Mouse (Mus musculus) lung, embryonic 14.5 days (tissue): ENCODE measurements around the gene Hoxc4. TPM values are rescaled to one million over a fixed set of nuclear protein-coding genes. Genes with fewer than 3 reads are reported as not detected.

Source experiments
- ATAC-seq: fragments of 200-750 bp; cut with Nextera tagmentation; 2 replicates; pipeline ENCODE4 v1.8.0; 2017; ENCODE audit warnings: mild to moderate bottlenecking, moderate TSS enrichment, moderate library complexity; ENCODE audit not compliant: insufficient read depth
- DNase-seq: peaks from one replicate; pipeline ENCODE4 v3.0.0-alpha.2; 2015
- H3K27ac ChIP-seq: fragments of 300-500 bp; sonication (generic); 2 replicates; pipeline ENCODE4 v1.5.1; 2014; ENCODE audit warnings: low read depth, mild to moderate bottlenecking, moderate library complexity
- H3K27me3 ChIP-seq: fragments of 300-500 bp; sonication (generic); 2 replicates; pipeline ENCODE4 v1.6.1; 2014; ENCODE audit warnings: low read length, control low read depth; ENCODE audit not compliant: insufficient read depth
- H3K36me3 ChIP-seq: fragments of 300-500 bp; sonication (generic); 2 replicates; pipeline ENCODE4 v1.6.1; 2014; ENCODE audit warnings: control low read depth; ENCODE audit not compliant: insufficient read depth
- H3K4me1 ChIP-seq: fragments of 300-500 bp; sonication (generic); 2 replicates; pipeline ENCODE4 v1.6.1; 2014; ENCODE audit warnings: antibody characterized with exemption, control low read depth; ENCODE audit not compliant: insufficient read depth
- H3K4me2 ChIP-seq: fragments of 300-500 bp; sonication (generic); 2 replicates; pipeline ENCODE4 v1.6.1; 2014; ENCODE audit warnings: mild to moderate bottlenecking
- H3K4me3 ChIP-seq: fragments of 300-500 bp; sonication (generic); 2 replicates; pipeline ENCODE4 v1.5.1; 2014; ENCODE audit warnings: low read depth, low read length
- H3K9ac ChIP-seq: fragments of 300-500 bp; sonication (generic); 2 replicates; pipeline ENCODE4 v1.6.1; 2014
- H3K9me3 ChIP-seq: fragments of 300-500 bp; sonication (generic); 2 replicates; pipeline ENCODE4 v1.6.1; 2016; ENCODE audit warnings: low read depth, low read length, control low read depth
- CTCF ChIP-seq: IDR thresholded peaks from 2 replicates; pipeline ENCODE4 v1.5.1; 2016; ENCODE audit warnings: antibody characterized with exemption, low read depth
- WGBS: fragments of 180-500 bp; shearing (Covaris S2); extraction: QIAGEN DNeasy Blood & Tissue Kit; methylation state at CpG from one replicate; pipeline ENCODE4 v1.1.7; 2014; 5-methylcytosine and 5-hydroxymethylcytosine counted together
- polyA plus RNA-seq: library from polyadenylated mRNA; unstranded; fragments of >200 nt; fragmentation: Nextera tagmentation; extraction: Ambion mirVana; gene quantifications from 2 replicates; pipeline ENCODE4 v1.2.1, GENCODE M21; 2014

Hoxc4 gene
- polyA plus RNA-seq, 1 experiment from 2014 or later = 2.1 TPM

- Histone ChIP-seq H3K4me2 (no peak overlapping the region), H3K27ac (no peak overlapping the region), H3K9me3 (no peaks in the 10 kb centered on the region), H3K9ac (no peak overlapping the region), H3K4me1 (no peaks in the 10 kb centered on the region), H3K36me3 (no peaks in the 10 kb centered on the region), H3K27me3 (peaks cover 100% of the 10 kb centered on the region), H3K4me3 (no peak overlapping the region)
- ATAC-seq (no peak), DNase-seq (peak; percentile 37)
- TF ChIP-seq CTCF = no peak
- WGBS = 1% methylated on average over 17 of the region's 17 CpGs
Observed at GRCm38 (mm10) chr15:103005308-103005707, 13.4 kb upstream of the Hoxc4 start.

DNA sequence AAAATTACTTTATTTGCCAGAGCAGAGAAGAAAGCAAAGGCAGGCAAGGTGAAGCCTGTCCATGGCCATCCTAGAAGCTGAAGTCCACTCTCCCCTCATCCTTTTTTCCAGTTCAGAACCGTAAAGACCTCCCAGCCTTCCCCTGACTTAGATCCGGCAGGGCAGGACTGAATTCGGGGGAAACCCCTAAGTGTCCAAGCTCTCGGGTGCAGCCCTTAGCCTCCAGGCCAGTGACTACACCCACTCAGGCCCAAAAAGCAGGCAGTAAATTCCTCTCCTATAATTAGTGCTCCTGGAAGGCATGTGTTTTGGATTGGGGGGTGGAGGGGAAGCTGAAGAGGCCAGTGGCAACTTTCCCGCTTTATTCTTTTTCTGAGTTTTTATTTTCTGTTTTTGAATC lies 12.9 kb upstream of the Hoxc4 start:
- Histone ChIP-seq H3K4me2 (no peak overlapping the region), H3K4me3 (no peak overlapping the region), H3K27me3 (peaks cover 100% of the 10 kb centered on the region), H3K27ac (no peak overlapping the region), H3K9me3 (no peaks in the 10 kb centered on the region), H3K9ac (no peak overlapping the region), H3K36me3 (no peaks in the 10 kb centered on the region), H3K4me1 (no peaks in the 10 kb centered on the region)
- ATAC-seq (no peak), DNase-seq (no peak)
- TF ChIP-seq CTCF = no peak
- WGBS = 8% methylated on average over 5 of the region's 5 CpGs

- Histone ChIP-seq H3K36me3 (no peaks in the 10 kb centered on the region), H3K9me3 (no peaks in the 10 kb centered on the region), H3K4me2 (no peak overlapping the region), H3K27ac (no peak overlapping the region), H3K4me1 (no peaks in the 10 kb centered on the region), H3K4me3 (no peak overlapping the region), H3K27me3 (peaks cover 100% of the 10 kb centered on the region), H3K9ac (no peak overlapping the region)
- no peak for TF ChIP-seq CTCF
- ATAC-seq (no peak), DNase-seq (no peak)
- WGBS = 29% methylated on average over 1 of the region's 1 CpGs
Observed at GRCm38 (mm10) chr15:103006326-103006725, 12.4 kb upstream of the Hoxc4 start.

DNA sequence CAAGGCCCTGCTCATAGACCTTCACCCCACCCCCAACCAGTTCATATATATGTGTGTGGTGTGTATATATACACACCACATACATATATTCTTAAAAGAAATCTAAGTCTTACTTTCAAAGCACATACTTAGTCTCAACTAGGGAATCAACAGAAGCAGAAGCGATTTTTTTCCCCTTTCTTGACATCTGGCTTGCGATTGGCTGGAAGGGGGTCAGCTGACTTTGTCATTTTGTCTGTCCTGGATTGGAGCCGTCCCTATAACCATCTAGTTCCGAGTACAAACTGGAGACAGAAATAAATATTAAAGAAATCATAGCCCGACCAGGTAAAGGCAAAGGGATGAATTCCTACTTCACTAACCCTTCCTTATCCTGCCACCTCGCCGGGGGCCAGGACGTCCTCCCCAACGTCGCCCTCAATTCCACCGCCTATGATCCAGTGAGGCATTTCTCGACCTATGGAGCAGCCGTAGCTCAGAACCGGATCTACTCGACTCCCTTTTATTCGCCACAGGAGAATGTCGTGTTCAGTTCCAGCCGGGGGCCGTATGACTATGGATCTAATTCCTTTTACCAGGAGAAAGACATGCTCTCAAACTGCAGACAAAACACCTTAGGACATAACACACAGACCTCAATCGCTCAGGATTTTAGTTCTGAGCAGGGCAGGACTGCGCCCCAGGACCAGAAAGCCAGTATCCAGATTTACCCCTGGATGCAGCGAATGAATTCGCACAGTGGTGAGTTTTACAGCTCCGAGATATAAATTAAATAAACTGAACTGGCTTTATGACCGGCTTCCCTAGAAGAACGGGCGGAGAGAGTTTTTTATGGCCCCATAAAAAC lies 9.2 kb upstream of the Hoxc4 start:
- no peak overlapping the region for H3K27ac ChIP-seq
- peaks cover 99% of the 10 kb centered on the region for H3K27me3 ChIP-seq
- DNase-seq (no peak), ATAC-seq (no peak)
- no peaks in the 10 kb centered on the region for H3K4me1 ChIP-seq
- H3K4me3 ChIP-seq = peak overlapping the region; percentile 5; the same call in 1 of the 2 replicates
- H3K9me3 ChIP-seq = no peaks in the 10 kb centered on the region
- 0 out of 2 replicates have a peak overlapping the region, but pooled peaks have one; percentile 3 for H3K9ac ChIP-seq
- no peaks in the 10 kb centered on the region for H3K36me3 ChIP-seq
- peak overlapping the region; percentile 36 for H3K4me2 ChIP-seq
- 2% methylated on average over 27 of the region's 27 CpGs for WGBS
- no peak for TF ChIP-seq CTCF

- Histone ChIP-seq H3K4me3 (peak overlapping the region; percentile 5; the same call in 1 of the 2 replicates), H3K4me1 (no peaks in the 10 kb centered on the region), H3K27me3 (peaks cover 99% of the 10 kb centered on the region), H3K4me2 (peak overlapping the region; percentile 20; the same call in 1 of the 2 replicates), H3K27ac (no peak overlapping the region), H3K9ac (0 out of 2 replicates have a peak overlapping the region, but pooled peaks have one; percentile 3), H3K36me3 (no peaks in the 10 kb centered on the region), H3K9me3 (no peaks in the 10 kb centered on the region)
- WGBS = 5% methylated on average over 31 of the region's 31 CpGs
- no peak for ATAC-seq
- no peak for DNase-seq
- no peak for TF ChIP-seq CTCF
Observed at GRCm38 (mm10) chr15:103010112-103010846, 8.5 kb upstream of the Hoxc4 start.

DNA sequence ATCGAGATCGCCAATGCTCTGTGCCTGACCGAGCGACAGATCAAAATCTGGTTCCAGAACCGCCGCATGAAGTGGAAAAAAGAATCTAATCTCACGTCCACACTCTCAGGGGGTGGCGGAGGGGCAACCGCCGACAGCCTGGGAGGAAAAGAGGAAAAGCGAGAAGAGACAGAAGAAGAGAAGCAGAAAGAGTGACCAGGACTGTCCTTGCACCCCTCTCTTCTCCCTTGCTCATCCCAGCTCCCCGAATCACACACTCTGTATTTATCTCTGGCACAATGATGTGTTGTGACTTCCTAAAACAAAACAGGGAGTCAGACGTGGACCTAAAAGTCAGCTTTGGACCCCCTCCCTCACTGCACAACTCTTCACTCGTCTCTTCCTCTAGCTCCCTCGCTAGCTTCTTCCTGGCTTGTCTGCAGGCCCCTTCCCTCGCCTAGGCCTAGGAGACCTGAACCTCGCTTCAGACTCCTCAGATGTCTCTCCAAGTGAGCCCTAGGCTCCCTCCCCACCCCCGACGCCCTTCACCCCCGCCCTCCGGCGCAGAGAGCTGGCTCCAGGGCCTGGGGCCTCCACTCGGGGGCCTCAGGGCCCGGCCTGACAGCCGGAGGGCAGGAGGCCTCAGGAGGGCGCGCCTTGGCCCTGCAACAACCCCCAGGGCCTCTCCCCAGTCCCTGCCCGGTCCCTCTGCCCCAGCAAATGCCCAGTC lies 7.7 kb upstream of the Hoxc4 start:
- no peak for TF ChIP-seq CTCF
- peak overlapping the region; percentile 20; the same call in 1 of the 2 replicates for H3K4me2 ChIP-seq
- H3K27ac ChIP-seq = no peak overlapping the region
- peaks cover 99% of the 10 kb centered on the region for H3K27me3 ChIP-seq
- no peak overlapping the region for H3K9ac ChIP-seq
- 7% methylated on average over 28 of the region's 28 CpGs for WGBS
- no peak for ATAC-seq
- H3K4me3 ChIP-seq = no peak overlapping the region
- H3K36me3 ChIP-seq = no peaks in the 10 kb centered on the region
- DNase-seq = no peak
- H3K4me1 ChIP-seq = no peaks in the 10 kb centered on the region
- no peaks in the 10 kb centered on the region for H3K9me3 ChIP-seq
